Mouse (Mus musculus) 3134 (cell line): Measurements from ENCODE around the gene Serpinb13.
"Not testable (repeated sequence)": the region's sequence is repeated elsewhere in the genome, so short reads cannot be mapped to it uniquely, and the experiment has no call there.

Source experiments
- DNase-seq: peaks from one replicate; pipeline ENCODE4 v3.0.0-alpha.2; 2011; ENCODE audit warnings: low spot score; ENCODE audit not compliant: insufficient read length; ENCODE audit errors: extremely low read depth

The Serpinb13 gene

DNA sequence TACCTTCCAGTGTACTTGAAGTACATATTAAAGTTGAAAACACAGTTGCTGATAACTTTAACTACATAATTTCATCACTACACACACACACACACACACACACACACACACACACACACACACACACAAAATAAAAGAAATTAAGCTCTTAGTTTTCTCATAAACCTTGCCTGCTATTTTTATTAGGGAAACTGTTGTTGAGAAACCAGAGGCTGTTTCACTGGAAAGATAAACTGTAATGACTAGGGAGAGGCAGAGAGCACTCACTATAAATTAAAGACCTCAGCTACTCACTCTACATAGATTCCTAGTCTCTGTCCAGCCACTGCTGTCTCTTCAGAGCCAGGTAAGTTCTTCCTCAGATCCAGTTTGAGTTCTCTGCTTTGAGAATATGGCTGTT, at the start of gene Serpinb13:
Gene Serpinb13 (plus strand): TSS at position 301 of the 400 bp plus-strand sequence.
- DNase-seq: no peak

DNA sequence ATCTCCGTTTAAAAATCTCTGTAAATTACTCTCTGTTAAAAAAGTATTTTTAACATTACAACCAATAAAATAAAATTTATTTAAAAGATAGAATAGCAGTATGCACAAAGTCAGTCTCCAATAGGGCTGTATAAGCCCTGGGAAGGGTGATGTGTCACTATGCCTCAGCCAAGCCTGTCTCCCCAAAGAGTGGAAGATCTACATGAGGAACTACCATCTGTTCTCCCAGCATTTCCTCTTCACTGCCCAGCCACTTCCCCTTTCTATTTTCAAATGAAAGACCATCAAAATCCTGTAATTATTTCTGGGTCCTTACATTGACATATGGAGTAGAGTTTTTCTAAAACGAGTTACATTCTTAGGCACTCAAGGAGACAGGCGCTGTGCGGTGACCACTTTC, 48.8 kb upstream of the Serpinb13 start:
- no peak for DNase-seq

DNA sequence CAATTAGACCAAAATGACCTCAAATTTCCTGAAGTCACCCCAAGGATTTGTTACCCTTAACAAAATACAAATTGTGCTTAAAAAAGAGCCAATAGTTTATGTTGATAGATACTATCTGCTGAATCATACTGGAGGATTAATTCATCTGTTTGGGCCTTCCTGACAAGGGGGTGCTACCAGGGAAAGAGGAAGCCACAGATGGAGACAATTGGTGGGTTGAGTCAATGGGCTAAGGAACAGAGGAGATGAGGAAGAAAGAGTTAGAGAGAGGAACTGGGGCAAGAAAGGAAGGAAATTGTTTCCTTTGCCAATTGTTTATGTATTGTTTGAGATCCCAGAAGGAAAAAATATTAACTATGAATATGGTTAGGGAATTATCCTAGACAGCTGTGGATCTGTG, 47.1 kb upstream of the Serpinb13 start:
- no peak for DNase-seq

DNA sequence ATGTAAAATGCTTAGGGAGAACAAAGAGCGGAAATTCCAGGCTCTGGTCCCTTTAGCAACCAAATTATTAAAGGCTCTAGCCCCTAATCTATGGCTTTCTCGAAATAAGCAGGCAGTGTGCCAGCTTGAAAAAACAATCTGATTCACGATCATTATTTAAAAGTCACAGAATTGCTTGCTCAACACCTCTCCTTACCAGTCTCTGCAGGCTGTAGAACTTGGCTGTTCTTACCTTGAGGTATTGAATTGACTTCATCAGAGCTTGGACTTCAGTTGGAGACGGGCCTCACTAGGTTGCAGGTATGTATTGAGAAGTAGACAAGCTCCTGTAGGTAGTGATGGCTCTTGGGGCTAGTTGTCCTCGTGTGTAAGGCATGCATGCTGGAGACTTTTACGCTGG, 46.5 kb upstream of the Serpinb13 start, which contains the start of gene Serpinb12:
Gene Serpinb12 (plus strand): TSS at position 185 of the 400 bp plus-strand sequence.
- DNase-seq: no peak

GRCm38 (mm10) chr1:106947217-106947616, 33.6 kb upstream of the Serpinb13 start:
- DNase-seq: no peak

- DNase-seq: no peak
These were observed 20.8 kb upstream of the Serpinb13 start for GRCm38 (mm10) chr1:106959981-106960380.

DNA sequence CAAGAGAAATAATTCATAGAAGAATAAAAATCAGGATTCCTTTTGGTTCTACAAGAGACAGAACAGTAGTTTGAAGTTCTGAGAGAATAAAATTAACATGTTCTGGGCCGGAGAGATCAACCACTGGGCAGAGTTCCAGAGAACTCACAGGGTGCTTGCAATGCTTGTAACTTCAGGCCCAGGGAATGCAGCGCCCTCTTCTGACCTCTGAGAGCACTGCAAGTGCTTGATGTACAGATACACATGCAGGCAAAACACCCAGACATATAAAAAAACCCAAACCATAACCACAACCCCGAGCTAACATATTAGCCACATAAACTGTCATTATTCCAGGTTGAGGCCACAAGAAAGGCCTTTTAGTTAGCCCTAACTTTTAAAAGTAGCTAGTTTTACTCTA, 19.8 kb upstream of the Serpinb13 start:
- no peak for DNase-seq

- no peak for DNase-seq
These were observed 2.3 kb downstream of the Serpinb13 start for GRCm38 (mm10) chr1:106983092-106983491.

- no peak for DNase-seq
These were observed 3.1 kb downstream of the Serpinb13 start for GRCm38 (mm10) chr1:106983865-106984264.

- DNase-seq: peak; percentile 7
These were observed 19.6 kb downstream of the Serpinb13 start for GRCm38 (mm10) chr1:107000424-107000823.

- no peak for DNase-seq
These were observed 21.0 kb downstream of the Serpinb13 start for GRCm38 (mm10) chr1:107001754-107002153.

- DNase-seq: no peak
These were observed 25.5 kb downstream of the Serpinb13 start for GRCm38 (mm10) chr1:107006316-107006715.

GRCm38 (mm10) chr1:107014530-107014929, 33.7 kb downstream of the Serpinb13 start:
- DNase-seq: peak; percentile 6

DNA sequence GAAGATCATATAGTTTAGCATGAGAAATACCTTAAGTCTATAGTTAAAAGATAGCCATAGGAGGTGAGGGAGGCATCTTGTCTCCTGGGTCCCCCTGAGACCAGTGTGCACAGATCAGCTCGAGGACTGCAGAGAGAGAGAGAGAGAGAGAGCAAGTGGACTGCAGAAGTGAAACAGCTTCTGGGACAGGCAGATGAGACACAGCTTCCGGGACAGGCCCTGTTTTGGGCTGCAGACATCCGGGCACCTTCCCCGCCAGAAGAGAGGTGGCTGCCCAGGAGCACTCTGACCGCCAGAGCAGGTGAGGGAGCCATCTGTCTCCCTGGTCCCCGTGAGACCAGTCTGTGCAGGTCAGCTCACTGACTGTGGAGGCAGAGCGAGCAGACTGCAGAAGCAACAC, 34.4 kb downstream of the Serpinb13 start:
- peak; percentile 5 for DNase-seq

DNA sequence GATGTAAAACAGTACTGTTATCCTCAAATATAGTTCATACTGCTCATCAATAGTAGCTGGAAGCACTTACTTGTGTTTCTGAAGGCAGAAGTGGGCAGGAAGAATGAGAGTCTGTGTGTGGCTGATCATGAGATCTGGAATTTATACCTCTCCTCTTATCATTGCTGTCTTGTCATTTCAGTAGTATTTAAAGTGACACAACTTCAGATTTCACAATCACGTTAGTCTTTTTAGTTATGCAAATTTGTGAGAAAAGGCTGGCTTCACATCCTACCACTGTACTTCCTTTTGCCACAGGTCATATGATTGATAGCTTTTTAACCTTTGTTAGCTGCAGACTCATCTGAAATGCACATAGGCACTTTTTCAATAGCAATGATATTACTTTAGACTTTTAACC, 45.1 kb downstream of the Serpinb13 start:
- no peak for DNase-seq

GRCm38 (mm10) chr1:107034236-107034635, 53.5 kb downstream of the Serpinb13 start:
- DNase-seq: not testable (repeated sequence)
